Mouse (Mus musculus): Measurements from ENCODE around the gene Cldn12.

Gene Cldn12

DNA sequence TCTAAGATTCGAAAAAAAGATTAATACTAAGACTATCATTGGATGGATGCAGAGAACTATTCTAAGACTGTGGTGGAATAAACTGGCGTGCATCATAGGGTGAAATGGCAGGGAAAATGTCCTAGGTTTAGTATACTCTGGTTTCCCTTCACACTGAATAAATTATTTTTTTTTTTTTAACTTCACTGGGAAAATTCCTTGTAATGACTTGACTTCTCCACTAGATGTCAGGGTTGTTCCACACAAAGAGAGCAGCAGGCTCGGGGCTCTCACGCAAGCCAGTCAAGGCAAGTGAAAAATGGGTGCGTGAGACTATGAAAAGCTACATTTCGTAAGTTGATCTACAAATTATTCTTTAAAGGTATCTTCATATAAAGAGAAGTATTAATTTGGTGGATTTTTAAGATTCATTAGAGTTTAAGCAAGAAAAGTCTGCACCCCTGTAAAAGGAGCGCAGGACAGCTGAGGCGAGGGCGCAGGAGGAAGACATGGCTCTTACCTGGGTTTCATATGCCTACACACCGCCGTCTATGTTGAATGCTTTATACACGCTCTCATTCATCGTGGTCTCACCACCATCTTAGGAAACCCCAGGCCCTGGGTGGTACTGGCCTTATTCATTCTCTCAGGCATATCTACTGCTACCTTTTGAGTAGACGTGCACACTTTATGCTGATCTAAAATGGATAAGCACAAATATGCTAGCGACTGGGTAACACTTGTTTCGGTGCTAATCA is 20.3 kb downstream of the Cldn12 start:
- DNase-seq = peak; percentile 80

DNA sequence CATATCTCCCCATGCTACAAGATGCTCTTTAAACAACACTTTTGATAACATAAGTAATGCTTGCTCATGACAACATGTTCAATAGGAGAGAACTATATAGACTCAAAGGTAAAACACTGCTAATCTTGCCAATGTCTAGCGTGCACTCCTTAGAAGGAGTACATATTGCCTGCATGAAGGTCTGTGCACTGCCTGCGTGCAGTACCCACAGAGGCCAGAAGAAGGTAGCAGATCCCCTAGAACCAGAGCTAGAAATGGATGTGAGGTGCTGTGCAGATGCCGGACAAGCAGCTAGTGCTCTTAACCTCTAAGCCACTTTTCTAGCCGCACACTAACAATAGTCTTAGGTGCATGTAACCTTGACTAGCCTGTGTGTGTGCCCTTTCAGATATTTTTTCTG is 22.6 kb downstream of the Cldn12 start:
- DNase-seq = no peak

DNA sequence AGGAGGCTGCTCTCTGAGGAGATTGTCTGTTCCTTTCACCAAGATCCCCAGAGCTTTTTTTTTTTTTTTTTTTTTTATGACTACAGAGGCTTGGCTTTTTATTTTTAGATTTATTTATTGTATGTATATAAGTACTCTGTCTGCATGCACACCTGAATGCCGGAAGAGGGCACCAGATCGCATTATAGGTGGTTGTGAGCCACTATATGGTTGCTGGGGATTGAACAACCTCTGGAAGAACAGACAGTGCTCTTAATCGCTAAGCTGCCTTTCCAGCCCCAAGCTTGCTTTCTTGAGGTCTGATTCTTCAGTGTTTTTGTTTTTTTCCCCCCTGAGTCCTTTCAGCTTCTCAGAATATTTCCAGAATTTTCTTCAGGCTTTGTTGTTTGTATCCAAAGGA is 28.7 kb downstream of the Cldn12 start:
- no peak for DNase-seq

DNA sequence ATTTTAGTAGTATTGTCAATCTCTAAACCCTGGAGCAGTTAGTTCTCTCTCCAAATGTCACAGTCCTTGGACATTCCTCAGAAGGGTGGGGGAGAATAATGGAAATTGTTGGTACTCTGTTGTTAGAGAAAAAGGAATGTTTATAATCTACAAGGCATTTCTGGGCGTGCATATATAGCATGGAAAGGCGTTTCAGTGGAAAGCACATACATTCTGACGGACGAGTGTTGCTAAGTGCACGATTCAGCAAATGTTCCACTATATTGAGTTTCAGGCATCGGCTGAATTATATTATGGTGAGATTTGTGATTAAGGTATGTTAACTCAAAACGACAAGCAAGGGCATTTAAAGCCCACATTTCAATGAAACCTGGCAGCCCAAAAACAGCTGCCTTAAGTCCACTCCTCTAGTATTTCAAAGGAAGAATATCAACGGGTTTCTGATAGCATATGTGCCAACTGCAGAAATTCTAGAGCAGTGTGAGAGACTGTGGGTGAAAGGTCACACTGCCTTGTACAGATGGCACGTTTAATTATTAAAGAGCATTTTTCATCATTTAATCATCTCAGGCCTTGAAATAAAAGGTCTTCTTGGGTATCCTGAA is 31.4 kb downstream of the Cldn12 start:
- no peak for DNase-seq

DNA sequence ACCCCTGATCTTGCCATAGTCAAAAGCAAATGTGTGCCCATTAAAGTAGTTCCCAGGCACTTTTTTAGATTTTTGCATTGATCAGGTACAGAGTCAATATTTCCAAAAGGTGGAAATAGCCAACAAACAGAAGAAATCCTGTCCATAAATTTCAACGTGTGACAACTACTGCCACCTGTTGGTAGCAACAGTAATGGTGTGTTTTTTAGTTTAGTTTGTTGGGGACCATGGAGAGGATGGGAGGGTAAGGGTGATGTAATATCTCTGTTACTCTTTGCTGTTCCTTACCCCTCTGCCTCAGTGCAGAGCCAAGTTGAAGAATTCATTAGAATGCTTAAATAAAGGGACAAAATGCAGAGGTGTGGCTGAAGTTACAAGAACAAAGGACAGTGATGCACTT is 33.1 kb downstream of the Cldn12 start:
- DNase-seq = peak; percentile 53

DNA sequence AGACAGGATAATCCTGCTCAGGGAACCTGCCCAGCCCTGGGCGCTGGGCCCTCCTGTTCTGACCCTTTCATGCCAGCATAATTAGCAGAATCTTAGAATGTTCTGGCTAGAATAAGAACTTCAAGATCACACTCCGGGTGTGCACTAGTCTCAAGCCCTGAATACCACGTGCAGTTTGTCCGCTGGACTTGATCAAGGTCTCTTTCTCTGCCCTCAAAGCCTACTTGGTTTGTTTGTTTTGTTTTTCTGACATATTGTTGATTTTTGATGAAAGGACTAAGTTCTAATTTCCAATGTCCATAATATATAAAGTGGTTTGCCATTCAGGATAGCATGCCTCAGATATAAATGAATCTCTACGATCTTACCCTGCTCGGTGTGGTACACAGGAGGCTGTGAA is 35.7 kb downstream of the Cldn12 start, which contains the start of gene 1700015F17Rik:
Gene 1700015F17Rik, minus strand, starts transcription at position 101 of the 400 bp plus-strand sequence.
- DNase-seq = no peak

DNA sequence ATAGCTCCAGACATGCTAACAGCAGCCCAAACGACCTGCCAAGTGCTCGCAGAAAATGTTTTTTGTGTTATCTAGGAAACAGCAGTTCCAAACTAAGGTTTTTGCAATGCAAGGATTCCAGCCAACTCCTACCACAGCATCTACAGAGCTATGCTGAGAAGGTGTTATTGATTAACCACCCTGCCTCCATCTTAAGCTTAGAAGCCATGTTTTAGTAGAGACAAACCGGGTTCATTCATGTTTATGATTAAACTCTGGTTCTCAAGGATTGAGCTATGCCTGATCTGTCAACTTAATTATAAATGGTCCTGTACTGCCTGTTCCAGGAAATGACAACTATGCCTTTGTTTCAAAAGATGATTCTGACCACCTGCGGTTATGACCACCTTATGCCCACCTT is 38.6 kb downstream of the Cldn12 start:
- no peak for DNase-seq

DNA sequence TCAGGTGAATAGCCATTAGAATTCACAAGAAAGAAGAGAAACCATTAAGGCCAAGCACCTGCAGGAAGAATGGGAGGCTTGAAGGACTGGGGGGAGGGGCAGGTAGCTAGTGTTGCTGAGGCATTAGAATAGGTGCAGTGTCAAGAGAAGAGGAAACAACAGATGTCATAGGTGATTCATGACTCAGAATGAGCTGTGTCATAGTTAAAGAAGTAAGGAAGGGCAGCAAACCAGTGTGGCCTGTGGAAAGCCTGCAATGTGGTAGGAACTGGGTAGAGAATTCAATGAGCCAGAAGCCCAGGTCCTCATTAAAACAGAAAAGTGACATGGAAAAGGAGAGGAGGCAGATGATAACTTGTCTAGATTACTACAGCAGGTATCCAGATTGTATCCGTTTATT is 49.5 kb downstream of the Cldn12 start:
- DNase-seq = no peak
